Mouse (Mus musculus) heart, adult 2 months (tissue): Measurements from ENCODE around the gene Zer1.

Experiments
- CTCF ChIP-seq: fragments of 200-600 bp; IDR thresholded peaks from 2 replicates; pipeline ENCODE4 v1.8.1; 2022; ENCODE audit warnings: antibody characterized with exemption, mild to moderate bottlenecking, moderate library complexity
- EP300 ChIP-seq: fragments of 200-500 bp; IDR thresholded peaks from 2 replicates; pipeline ENCODE4 v1.6.1; 2011; ENCODE audit warnings: low read depth, low read length, control low read depth; ENCODE audit not compliant: insufficient read depth
- POLR2A ChIP-seq: fragments of 200-500 bp; IDR thresholded peaks from 2 replicates; pipeline ENCODE4 v1.6.1; 2011; ENCODE audit warnings: mild to moderate bottlenecking, low read depth, low read length, control low read depth; ENCODE audit not compliant: insufficient read depth

GRCm38 (mm10) chr2:30048699-30049388, 75.5 kb downstream of the Zer1 start, which contains the start of gene Wdr34:
- TF ChIP-seq EP300 (no peak), CTCF (0 out of 2 replicates have a peak, but pooled peaks have one; percentile 7), POLR2A (peak; percentile 55)
